Mouse (Mus musculus) heart, adult 9 months (tissue): ENCODE measurements at regions not wholly inside any gene's neighbourhood (a gene's known extent, or its start where the extent isn't known, plus 50 kb on each side); places are given as distances from the start of the nearest gene placed in this dataset.

ENCODE experiments used
- DNase-seq, 2 experiments: peaks; one replicate each; pipeline ENCODE4 v3.0.0; 2022; ENCODE audit warnings: low spot score in 2 of 2

DNA sequence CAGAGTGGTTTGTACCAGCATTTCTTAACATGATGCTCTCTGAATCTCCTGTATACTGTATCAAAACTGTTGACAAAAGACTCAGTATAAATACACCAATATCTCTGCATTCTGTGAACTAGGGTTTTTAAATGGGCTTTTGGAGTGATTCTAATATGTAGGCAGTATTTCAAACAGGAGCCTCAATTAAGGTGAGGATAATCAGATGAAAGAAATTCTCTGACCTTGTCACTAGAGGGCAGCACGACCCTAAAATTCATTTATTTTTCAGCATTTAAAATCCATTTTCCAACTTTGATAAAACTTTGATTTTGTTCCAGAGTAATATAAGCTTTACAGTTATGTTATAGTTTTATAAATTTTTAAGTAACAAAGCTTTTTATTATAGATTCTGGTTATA is 114.5 kb downstream of the Rfx6 start:
- no peak for DNase-seq

DNA sequence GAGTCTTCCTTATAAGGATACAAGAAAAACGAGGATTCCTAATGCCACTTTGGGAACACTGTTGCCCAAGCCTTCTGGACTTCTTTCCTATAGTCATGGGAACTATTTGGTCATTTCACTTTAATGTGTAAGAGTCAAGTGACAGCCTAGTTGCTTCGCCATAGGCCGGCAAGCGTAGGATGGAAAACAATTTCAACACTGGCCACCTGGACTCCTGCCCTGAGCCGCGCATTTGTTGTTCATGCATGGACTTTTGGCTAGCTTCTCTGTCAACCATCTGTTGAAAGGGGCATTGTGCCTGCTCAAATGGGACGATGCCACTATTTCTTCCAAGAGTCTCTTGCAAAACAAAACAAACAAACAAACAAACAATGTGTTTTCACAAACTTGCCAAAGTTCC is 116.3 kb downstream of the Rfx6 start:
- DNase-seq: no peak

DNA sequence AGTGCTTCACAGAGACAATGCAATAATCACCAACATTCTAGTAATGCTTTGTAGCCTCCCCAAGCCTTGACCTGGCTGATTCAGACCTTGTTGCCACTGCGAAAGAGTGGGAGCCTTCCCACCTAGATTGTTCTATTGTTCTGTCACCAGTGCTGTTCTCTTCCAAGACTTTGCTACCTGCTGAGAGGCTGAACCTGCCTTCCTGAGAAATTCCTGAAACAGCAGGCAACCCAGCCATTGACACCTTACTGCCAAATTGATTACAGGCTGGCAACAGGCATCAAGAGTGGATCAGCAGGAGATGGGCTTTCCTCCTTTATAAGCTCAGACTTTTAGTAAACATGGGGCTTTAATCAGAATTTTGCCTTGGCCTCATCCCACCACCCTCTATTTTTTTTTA is 139.1 kb downstream of the Rfx6 start:
- DNase-seq: no peak

DNA sequence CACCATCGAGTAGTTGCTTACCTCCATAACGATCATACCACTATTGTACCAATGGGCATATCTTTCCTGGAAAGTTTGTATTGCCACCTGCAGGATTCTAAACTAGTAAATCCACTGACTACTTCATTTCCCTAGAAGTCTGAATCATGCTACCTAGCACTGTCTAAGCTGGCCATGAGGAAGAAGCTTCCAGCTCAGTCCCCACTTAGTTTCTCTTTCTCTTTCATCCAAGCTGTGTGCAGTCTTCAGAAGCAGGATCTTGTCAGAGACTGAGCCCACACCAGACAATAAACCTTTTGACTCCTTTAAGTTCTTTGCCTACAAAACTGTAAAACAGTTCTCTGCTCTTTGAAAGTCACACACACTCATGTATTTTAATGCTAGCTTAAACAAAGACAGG is 146.3 kb downstream of the Rfx6 start:
- DNase-seq: no peak

DNA sequence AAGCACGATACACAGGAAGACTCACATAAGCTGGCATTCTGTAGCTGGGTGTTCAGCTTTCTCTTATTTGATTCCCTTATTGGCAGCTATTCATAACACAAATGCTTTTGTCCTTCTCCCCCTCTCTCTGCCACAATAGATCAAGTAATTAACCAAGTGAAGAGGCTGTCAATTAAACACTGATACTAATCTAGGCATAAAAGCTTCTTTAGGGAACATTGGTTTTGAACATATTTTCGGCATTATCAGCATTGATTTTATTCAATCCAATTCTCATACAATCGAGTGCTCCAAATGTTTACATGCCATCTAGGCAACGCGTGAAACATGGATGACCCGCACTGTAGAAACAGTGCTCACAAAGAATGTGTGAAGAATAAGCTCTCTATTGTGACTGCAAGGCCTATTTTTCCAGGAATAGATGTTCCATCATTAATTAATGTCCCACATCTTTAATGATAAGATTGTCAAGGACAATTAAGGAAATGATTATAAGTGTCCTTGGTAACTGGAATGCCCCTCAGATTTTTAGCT is 148.9 kb downstream of the Rfx6 start:
- DNase-seq: no peak

DNA sequence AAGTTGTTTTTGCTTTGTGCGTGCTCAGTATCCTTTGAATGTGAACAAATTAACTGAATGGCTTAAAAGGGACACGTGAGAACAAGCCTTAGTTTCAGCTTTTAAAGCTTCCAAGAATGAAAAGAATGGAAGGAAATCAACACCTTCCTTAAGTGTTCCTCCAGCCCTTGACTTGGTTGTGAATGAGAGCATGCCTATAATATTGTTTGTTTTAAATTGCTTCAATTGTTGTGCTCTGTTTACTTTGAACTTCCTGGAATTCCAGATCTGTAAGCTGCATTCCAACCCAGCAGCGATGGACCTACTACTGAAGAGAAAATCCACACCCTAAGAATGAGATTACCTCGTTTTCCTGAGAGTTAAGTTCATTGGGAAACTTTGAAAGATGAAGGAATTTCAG is 154.9 kb downstream of the Rfx6 start:
- no peak for DNase-seq

DNA sequence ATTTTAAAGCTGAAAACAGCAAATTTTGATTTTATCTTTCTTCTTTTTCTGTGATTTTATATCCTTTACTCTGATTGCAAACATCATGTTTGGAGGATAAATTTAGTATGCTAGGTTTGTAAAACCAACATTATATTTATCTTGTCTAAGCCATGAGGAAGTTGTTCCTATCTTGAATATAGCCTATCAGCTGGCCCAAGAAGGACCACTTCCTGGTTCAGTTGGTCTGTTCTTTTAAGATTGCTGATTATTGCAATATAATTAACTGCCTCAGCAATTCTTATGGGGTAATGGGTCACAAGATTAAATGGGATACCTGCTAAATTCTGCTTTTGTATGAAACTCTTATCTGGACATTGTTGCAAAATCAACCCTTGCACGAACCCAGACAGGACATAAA is 165.5 kb downstream of the Rfx6 start:
- DNase-seq: no peak

DNA sequence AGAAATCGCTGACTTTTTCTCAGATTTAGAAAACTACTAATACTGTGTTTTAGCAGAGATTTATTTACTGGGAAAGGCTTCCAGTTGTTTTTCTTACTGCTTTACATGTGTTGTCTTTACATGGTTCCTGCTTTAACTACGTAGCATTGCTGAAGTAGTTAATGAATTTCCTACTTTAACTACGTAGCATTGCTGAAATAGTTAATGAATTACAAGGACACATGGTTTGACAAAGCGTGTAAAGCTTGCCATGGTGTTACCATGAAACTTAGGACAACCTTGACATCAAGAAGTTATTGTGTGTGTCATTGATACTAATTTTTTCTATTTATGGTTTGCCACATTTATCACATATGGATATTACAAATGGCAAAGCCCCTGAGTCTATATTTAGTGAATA is 168.7 kb downstream of the Rfx6 start:
- no peak for DNase-seq

DNA sequence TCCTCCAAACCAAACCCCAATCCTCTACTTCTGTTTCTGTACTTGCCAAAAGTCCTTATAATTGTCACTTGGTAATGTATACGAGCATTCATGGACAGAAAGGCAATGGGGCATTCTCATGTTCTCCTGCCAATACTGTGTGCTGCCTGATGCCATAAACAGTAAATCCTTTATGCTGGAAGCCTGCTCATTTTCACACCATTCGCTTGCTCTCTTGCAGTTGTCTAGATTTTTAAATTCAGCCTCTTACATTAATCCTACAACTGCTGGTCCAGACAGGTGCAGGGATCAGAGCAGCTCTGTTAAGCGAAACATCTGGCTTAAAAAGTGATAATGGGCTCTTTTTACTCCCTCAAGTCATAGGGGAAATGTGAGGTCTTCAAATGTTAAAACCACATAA is 152.9 kb upstream of the Vgll2 start:
- DNase-seq: no peak

DNA sequence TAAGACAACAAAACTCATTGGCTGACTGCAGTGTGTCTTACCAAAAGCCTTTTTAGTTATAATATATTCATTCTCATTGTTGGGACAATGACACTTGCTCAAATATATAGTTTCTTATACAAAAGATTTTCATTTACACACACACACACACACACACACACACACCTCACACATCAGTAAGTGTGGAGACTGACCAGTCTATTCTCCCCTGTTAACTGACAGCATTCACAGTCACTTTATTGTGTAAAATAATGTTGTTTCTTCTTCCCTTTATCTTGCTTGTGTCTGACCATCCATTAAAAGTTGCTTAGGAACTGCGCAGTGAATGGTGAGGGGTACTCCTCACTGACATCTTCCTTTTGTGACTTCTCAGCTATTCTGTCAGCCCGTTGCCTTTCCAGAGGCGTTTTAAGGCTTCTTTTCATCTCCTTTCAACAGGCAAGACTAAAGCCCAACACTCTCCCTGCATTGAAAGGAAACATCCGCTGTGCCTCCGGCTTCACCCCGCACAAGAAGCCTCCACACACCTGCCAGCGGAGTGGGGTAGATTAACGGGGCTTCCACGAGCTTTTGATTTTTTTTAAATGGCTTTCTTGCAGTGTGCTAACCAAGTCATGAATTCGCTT is 111.1 kb upstream of the Vgll2 start:
- no peak for DNase-seq

DNA sequence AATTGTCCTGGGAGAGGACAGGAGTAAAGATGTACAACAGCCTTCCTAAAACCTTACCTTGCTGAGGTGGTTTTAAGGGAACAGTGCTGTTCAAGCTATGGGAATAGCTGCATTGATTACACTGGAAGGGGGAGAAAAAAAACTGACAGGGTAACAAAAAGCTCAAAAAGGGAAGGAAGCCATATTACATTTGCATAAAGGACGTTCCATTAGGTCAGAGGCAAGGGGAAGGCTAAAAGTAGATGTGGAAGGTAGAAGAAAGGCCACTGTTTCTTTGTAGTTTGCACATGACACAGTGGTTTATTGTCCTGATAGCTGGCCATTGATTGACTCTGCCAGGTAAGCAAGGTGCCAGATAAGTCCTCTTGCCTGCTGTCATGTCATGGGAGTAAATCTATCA is 110.2 kb upstream of the Vgll2 start:
- DNase-seq: no peak

DNA sequence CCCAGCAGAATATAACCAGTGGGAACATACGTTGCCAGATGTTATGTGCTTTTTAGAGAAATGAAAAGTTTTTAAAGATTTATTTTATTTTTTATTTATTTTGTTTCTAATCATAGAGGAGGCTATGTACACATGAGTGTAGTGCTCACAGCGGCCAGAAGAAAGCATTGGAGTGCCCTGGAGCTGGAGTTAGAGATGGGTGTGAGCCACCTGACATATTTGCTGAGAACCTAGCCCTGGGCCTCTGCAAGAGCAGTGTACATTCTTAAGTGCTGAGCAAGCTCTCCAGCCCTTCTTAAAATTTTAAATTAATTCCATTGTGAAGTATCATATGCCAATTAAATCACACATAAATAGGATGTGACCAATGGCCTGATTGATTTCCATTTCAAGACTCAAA is 95.7 kb upstream of the Vgll2 start:
- no peak for DNase-seq

DNA sequence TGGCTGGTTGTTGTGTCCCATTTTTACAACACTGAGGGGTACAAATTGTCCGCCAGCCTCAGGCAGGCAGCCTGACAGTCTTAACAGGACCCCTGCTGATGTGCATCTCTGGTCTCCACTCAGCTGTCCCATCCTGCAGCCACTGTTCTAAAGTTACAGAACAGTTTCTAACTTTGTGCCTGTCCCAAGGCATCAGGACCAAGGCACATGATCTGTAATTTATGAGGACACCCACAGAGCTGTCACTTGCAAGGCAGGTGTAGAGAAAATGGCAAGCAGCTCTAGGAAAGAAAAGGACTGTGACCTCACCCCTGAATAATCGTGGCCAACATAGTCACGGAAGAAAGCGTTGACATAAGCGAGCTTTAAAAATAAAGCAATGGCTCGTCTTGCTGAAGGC is 93.0 kb upstream of the Vgll2 start:
- no peak for DNase-seq

DNA sequence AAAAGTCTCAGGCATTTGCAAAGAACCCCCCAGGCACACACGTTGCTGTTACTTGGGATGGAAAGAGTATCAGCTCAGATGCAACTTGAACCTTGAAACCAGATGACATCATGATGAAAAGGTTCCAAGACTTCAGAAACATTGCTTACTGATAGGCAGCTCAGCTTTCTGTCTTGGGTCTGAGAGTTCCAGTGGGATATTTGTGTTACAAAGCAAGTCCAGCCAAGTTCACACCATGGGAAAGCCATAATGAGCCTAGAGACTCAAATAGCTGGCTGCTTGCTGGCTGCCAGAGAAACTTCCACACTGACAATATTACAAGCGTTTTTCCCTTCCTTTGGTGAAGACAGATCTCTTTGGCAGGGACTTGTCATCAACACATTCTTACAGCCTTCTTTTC is 92.0 kb upstream of the Vgll2 start:
- peak; percentile 1 to 20 for DNase-seq

DNA sequence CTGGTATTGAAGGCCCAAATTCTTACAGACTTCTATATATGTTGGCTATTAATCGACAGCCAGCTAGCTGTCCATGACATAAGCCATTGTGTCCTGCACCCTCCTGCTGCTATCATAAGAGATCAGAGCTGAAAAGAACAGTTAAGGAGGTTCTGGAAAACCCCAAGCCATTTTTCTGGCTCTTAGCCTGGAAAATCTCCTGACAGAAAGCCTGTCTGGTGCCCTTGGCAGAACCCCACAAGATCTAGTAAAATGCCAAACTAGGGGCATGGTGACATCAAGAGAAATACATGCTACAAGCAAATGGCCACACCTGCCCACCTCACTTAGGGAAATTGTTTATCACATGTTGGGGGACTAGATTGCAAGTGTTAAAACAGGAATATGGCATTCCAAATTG is 91.6 kb upstream of the Vgll2 start:
- DNase-seq: peak; percentile 3 to 35

DNA sequence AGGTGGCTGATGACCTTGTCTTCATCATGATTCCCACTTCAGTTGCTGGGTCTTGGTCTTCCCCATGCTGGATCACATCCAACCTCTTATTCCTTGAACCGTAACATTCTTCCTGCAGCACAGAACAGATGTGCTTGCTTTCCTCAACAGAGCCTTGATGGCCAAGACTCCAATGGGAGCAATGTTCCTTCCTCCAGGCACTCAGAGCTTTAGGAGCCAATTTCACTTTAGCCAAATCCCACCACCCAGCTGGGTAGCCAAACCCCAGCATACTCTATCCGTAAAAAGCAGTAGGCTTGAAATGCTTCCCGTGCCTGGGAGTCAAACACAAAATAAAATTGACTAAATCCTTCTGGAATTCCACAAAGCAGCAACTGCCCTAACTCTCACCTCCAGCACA is 86.8 kb upstream of the Vgll2 start:
- no peak for DNase-seq

DNA sequence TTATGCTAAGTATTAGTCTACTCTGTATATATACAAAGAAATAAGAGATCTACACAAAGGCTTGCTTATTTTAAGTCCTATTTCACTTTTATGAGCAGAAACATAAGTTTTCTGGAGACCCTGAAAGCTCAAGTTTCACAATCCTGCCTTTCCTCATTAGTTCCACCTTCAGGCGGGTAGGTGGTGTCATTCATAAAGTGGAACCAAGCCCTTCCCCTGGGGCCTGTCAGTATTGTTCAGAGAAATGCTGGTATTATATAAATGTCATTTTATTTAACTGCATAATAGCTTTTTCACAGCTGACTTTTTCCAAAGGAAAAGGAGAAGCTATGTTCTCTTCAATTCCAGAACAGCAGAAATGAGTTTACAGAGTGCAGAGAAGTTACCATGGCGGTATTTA is 81.1 kb upstream of the Vgll2 start:
- no peak for DNase-seq

DNA sequence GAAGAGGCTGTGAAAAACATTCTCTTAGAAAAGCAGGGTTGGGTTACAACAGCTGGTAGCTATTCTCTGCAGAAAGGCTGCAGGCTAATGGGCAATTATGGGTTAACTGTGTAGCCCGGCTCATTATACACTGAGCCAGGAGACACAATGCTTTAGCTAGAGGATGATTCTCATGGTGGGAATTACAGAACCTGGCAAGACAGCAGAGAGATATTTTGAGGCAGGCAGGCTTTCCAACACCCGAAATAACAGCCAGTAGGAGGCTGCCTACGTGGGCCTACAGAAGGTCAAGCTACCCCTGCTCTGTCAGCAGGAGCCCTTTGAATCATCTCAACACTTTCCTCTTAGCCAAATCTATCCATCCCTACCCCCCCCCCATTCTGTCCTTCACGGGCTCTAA is 76.6 kb upstream of the Vgll2 start:
- peak; percentile 49 to 59 for DNase-seq

DNA sequence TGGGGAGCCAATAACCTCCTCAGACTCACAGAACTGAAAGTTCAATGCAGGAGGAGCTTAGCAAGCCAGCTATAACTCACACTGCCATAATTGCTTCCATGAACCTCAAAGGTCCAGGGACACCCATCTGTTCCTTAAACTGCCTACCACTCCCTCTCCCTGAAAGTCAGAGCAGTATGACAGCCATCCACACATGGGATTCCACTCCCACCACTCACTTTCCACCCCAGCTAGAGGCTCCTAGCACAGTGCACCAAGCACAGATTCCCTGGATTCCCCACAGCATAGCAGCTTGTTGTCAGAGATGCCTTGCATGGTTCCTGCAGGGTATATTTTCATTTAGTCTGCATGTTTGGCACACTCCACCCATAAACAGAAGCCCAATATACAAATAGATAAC is 76.1 kb upstream of the Vgll2 start:
- no peak for DNase-seq

DNA sequence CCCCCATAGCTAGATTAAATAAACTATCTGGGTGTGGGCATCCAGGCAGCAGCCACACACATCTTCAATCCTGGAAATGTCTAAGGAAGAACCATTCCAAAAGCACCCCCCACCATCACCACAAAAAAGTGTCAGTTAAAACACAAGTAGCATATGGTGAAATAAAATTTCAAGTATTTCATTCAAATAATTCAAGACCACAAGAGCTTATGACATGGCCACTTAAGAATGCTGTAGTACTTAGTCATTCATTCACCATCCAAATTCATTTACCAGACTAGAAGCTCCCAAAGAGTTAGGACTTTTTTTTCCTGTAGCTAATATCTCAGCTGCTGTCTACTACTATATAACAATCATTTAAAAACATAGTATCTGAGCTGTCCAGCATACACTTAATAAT is 75.4 kb upstream of the Vgll2 start:
- no peak for DNase-seq

DNA sequence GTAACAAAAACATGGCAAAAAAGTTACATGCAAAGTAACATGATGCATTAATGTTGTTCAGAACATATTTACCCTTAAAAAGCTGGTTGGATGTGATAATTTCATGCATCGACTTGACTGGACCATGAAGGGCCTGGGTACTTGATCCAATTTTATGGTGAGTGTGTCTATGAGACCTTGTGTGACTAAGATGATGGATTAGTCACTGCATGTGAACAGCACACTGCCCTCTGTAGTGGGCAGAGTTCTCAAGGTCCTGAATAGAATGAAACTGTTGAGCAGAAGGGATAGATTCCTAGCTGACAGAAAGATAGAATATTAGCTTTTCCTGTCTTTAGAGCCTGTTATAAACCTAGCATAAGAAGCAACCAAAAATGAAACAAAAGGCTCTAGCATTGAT is 72.3 kb upstream of the Vgll2 start:
- DNase-seq: no peak

DNA sequence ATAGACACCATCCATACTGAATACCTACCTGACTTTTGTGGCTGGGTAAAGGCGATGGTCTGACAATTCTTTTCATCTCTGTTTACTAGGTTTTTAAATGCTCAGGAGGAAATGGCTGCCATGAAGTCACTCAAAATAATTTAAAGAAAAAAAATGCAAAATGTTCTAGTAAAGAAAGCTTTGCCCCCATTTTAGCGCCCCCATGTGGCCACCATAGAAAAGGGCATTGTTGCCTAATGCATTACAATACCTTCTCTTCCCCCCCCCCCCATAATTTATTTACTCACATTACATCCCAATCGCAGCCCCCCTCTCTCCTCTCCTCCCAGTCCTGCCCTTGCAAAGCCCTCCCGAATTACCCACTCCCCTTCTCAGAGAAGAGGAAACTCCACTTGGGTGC is 70.3 kb upstream of the Vgll2 start:
- DNase-seq: no peak

DNA sequence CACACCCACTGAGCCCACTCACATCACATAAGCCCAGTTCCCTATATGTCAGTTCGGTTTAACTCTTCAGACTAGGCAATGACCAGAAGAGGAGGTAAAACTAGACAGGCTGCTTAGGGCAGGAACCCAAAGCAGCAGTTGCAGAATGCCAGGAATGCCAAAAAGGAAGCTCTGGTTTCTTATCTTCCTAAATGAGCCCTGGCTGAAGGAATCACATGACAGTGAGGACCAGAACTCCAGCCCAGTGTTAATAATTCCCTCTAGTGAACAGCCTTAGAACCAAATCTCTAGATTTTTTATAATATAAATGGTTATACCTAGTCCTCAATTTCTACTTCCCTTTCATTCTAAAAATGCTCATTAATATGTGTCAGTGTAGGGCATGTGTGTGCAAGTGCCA is 65.8 kb upstream of the Vgll2 start:
- DNase-seq: no peak

DNA sequence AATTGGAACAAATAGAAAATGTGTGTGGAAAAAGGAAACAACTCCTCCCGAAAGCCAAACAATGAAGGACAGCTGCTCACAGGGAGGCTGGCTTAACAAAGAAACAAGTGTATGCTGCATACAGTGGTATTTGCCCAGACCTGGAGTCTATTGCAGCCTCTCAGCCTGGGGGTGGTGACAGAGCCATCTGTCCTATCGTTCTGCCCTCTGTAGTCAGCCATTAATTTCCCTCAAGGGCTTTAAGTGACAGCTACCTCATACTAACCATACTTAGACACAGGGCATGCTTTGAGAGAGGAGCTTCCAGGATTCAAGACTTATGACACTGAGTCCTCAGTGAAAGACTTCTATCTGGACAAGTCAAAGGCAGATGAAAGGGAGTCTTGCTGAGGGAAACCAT is 60.8 kb upstream of the Vgll2 start:
- DNase-seq: no peak
